Mouse (Mus musculus) cerebellum, postnatal 36 days (tissue): Measurements from ENCODE around the gene C2cd4b.
A peak's percentile ranks its signal among the peaks of the same experiment; 100 is the strongest.

Experiments used
- DNase-seq, 2 experiments: peaks; one replicate each; pipeline ENCODE4 v3.0.0; 2021 to 2022; ENCODE audit warnings: mixed read lengths in 2 of 2

The C2cd4b gene

GRCm38 (mm10) chr9:67759163-67759955 is at the start of gene C2cd4b:
C2cd4b (plus strand) TSS chr9:67759437.
- DNase-seq: peak; percentile 6 to 29

GRCm38 (mm10) chr9:67711051-67711877 is 48.0 kb upstream of the C2cd4b start:
- peak; percentile 56 to 63 for DNase-seq

- DNase-seq: no peak
These were observed 47.1 kb upstream of the C2cd4b start for GRCm38 (mm10) chr9:67712146-67712545.

- DNase-seq: no peak
These were observed 42.2 kb upstream of the C2cd4b start for GRCm38 (mm10) chr9:67717081-67717480.

- no peak for DNase-seq
These were observed 40.6 kb upstream of the C2cd4b start for GRCm38 (mm10) chr9:67718596-67718995.

GRCm38 (mm10) chr9:67720150-67720549 is 39.1 kb upstream of the C2cd4b start:
- no peak for DNase-seq

- no peak for DNase-seq
These were observed 36.9 kb upstream of the C2cd4b start for GRCm38 (mm10) chr9:67722378-67722777.

- no peak for DNase-seq
These were observed 34.0 kb upstream of the C2cd4b start for GRCm38 (mm10) chr9:67725196-67725595.

GRCm38 (mm10) chr9:67733716-67734115 is 25.5 kb upstream of the C2cd4b start:
- no peak for DNase-seq

GRCm38 (mm10) chr9:67735426-67735825 is 23.8 kb upstream of the C2cd4b start:
- DNase-seq: peak; percentile 11 to 20

GRCm38 (mm10) chr9:67741256-67741655 is 18.0 kb upstream of the C2cd4b start:
- DNase-seq: no peak

GRCm38 (mm10) chr9:67753411-67754182 is 5.6 kb upstream of the C2cd4b start:
- no peak for DNase-seq

GRCm38 (mm10) chr9:67754713-67755112 is 4.5 kb upstream of the C2cd4b start:
- DNase-seq: no peak

GRCm38 (mm10) chr9:67758686-67759085 is 551 bp upstream of the C2cd4b start:
- DNase-seq: peak; percentile 68 to 76

GRCm38 (mm10) chr9:67759956-67760764 is 923 bp downstream of the C2cd4b start:
- DNase-seq: peak; percentile 72 to 74

- no peak for DNase-seq
These were observed 1.8 kb downstream of the C2cd4b start for GRCm38 (mm10) chr9:67760991-67761390.

GRCm38 (mm10) chr9:67763326-67763725 is 4.1 kb downstream of the C2cd4b start:
- DNase-seq: no peak

GRCm38 (mm10) chr9:67766405-67766804 is 7.2 kb downstream of the C2cd4b start:
- DNase-seq: no peak

- DNase-seq: no peak
These were observed 7.7 kb downstream of the C2cd4b start for GRCm38 (mm10) chr9:67766948-67767347.

- DNase-seq: no peak
These were observed 9.6 kb downstream of the C2cd4b start for GRCm38 (mm10) chr9:67768843-67769242.

GRCm38 (mm10) chr9:67769401-67769800 is 10.2 kb downstream of the C2cd4b start:
- DNase-seq: no peak

GRCm38 (mm10) chr9:67771293-67771692 is 12.1 kb downstream of the C2cd4b start:
- DNase-seq: no peak
